11 mouse cellular contexts compared by ENCODE assay signal in the genomic region with DNA sequence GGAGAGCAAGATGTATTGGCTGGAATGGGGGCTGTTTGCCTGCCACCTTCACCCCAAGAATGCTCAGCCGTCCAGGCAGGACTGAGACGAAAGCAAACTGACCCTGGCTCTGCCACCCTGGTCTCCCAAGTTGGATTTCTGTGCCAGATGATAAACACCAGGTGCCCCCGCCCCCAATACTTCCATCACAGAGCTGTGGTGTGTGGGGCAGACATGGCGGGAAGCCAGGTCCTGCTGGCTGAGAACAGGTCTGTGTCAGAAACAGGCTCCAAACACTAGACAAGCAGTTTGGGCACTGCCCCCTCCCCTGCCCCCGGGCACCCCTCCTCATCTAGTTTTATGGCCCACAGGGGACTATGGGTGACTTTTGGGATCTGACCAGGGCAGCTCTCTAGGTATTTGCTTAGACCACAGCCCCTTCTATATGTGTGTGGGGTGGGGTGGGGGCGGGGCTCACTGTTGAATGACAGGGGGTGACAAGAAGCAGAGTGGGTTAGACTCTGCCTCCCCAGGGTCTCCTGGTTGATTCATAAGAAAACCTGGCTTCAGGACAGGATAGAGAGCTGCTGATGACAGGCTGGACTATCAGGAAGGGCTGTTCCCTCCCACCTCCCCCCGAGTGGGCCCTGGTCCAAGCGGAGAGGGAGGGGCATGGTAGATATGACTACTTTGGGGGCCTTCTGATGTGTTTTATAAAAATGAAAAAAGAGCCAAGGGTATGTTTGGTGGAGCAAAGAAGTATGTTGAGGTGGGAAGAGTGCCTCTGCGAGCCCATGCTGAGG. TPM values are rescaled to one million over a fixed set of nuclear protein-coding genes. Genes with fewer than 3 reads are reported as not detected.
DNase-seq lines count a peak whose midpoint lies in the region; ATAC-seq and TF ChIP-seq lines count a peak whose summit lies in the region.
"Had no signal": no experiment of that assay in that cellular context is flagged by ENCODE, and none has a peak within 500 bp of the region (broad histone marks: within the 10 kb centered on the region; RNA-seq: fewer than 3 reads in every experiment).

No protein-coding gene starts in this region.

- peak; percentile 9 for DNase-seq in embryonic facial prominence, embryonic 11.5 days (ENCODE audit: low spot score)
- DNase-seq in embryonic facial prominence, embryonic 10.5 days (ENCODE audit: low spot score), result no peak
- peak; percentile 28 for DNase-seq in midbrain, embryonic 14.5 days
- DNase-seq in midbrain, embryonic 11.5 days (ENCODE audit: low spot score, missing footprints), result no peak
- peak; percentile 32 for DNase-seq in limb, embryonic 14.5 days (ENCODE audit: low spot score)
- DNase-seq in spleen, postnatal 36 days (ENCODE audit: low spot score in 2 of 2), result no peak
- DNase-seq: adrenal gland, adult 8-10 months; layer of hippocampus, postnatal 36 days had no signal

- no peaks in the 10 kb centered on the region; the same call in 1 of the 2 replicates for H3K36me3 ChIP-seq in embryonic facial prominence, embryonic 11.5 days (replicated peaks; ENCODE audit: control insufficient read depth, insufficient read depth, low read depth, low read length)
- peaks cover 26% of the 10 kb centered on the region for H3K36me3 ChIP-seq in embryonic facial prominence, embryonic 10.5 days (replicated peaks)
- H3K36me3 ChIP-seq in hindbrain, embryonic 13.5 days, result peaks cover 20% of the 10 kb centered on the region
- 0 out of 2 replicates have a peak, but pooled peaks cover under 1% of the 10 kb centered on the region for H3K36me3 ChIP-seq in hindbrain, embryonic 16.5 days (ENCODE audit: control insufficient read depth, insufficient read depth, low read length)
- H3K36me3 ChIP-seq in midbrain, embryonic 14.5 days (ENCODE audit: control insufficient read depth, insufficient read depth, low read length), result 0 out of 2 replicates have a peak, but pooled peaks cover 2% of the 10 kb centered on the region
- no peaks in the 10 kb centered on the region for H3K36me3 ChIP-seq in midbrain, embryonic 11.5 days (ENCODE audit: control insufficient read depth, insufficient read depth, low read length)
- H3K36me3 ChIP-seq in limb, embryonic 14.5 days (ENCODE audit: control insufficient read depth, insufficient read depth, low read length), result peaks cover 22% of the 10 kb centered on the region

- ATAC-seq in embryonic facial prominence, embryonic 11.5 days (replicated peaks; ENCODE audit: insufficient number of reproducible peaks, low FRiP score, low TSS enrichment, low read depth), result 0 out of 2 replicates have a peak, but pooled peaks have one; percentile 7
- ATAC-seq in hindbrain, embryonic 13.5 days (ENCODE audit: low FRiP score), result no peak; the same call in 1 of the 2 replicates
- ATAC-seq in hindbrain, embryonic 16.5 days, result no peak
- peak; percentile 18; the same call in 1 of the 2 replicates for ATAC-seq in midbrain, embryonic 14.5 days (ENCODE audit: low FRiP score, low TSS enrichment)
- ATAC-seq in midbrain, embryonic 11.5 days (ENCODE audit: low FRiP score), result no peak
- peak; percentile 10; the same call in 1 of the 2 replicates for ATAC-seq in limb, embryonic 14.5 days (ENCODE audit: low FRiP score, low read depth)

- peaks cover 3% of the 10 kb centered on the region for H3K4me1 ChIP-seq in embryonic facial prominence, embryonic 11.5 days (ENCODE audit: control insufficient read depth, insufficient read depth, low read length)
- peaks cover 40% of the 10 kb centered on the region for H3K4me1 ChIP-seq in embryonic facial prominence, embryonic 10.5 days
- H3K4me1 ChIP-seq in hindbrain, embryonic 13.5 days (replicated peaks), result peaks cover 44% of the 10 kb centered on the region
- H3K4me1 ChIP-seq in hindbrain, embryonic 16.5 days (ENCODE audit: control insufficient read depth, insufficient read depth, low read depth, low read length), result peaks cover 24% of the 10 kb centered on the region
- peaks cover 23% of the 10 kb centered on the region for H3K4me1 ChIP-seq in midbrain, embryonic 14.5 days (ENCODE audit: control insufficient read depth, insufficient read depth, low read length)
- H3K4me1 ChIP-seq in midbrain, embryonic 11.5 days (ENCODE audit: control insufficient read depth, insufficient read depth, low read length), result peaks cover 16% of the 10 kb centered on the region
- peaks cover 23% of the 10 kb centered on the region for H3K4me1 ChIP-seq in limb, embryonic 14.5 days (ENCODE audit: control insufficient read depth, insufficient read depth, low read length)

- H3K27ac ChIP-seq in embryonic facial prominence, embryonic 11.5 days (replicated peaks; ENCODE audit: low read depth, low read length), result no peak overlapping the region
- no peak overlapping the region for H3K27ac ChIP-seq in embryonic facial prominence, embryonic 10.5 days (replicated peaks)
- peak overlapping the region; percentile 40; the same call in 1 of the 2 replicates for H3K27ac ChIP-seq in hindbrain, embryonic 13.5 days
- H3K27ac ChIP-seq in hindbrain, embryonic 16.5 days (ENCODE audit: low read depth, low read length), result no peak overlapping the region
- no peak overlapping the region for H3K27ac ChIP-seq in midbrain, embryonic 14.5 days (replicated peaks; ENCODE audit: low read depth, low read length)
- no peak overlapping the region for H3K27ac ChIP-seq in midbrain, embryonic 11.5 days (ENCODE audit: low read depth, low read length)
- peak overlapping the region; percentile 43; the same call in 1 of the 2 replicates for H3K27ac ChIP-seq in limb, embryonic 14.5 days (replicated peaks; ENCODE audit: low read depth, low read length)
- H3K27ac ChIP-seq: midbrain, embryonic 10.5 days had no signal

- no peak overlapping the region for H3K4me2 ChIP-seq in embryonic facial prominence, embryonic 11.5 days (ENCODE audit: low read depth, low read length)
- no peak overlapping the region for H3K4me2 ChIP-seq in hindbrain, embryonic 13.5 days
- no peak overlapping the region for H3K4me2 ChIP-seq in hindbrain, embryonic 16.5 days (ENCODE audit: low read length)
- no peak overlapping the region for H3K4me2 ChIP-seq in midbrain, embryonic 14.5 days (ENCODE audit: low read length)
- no peak overlapping the region for H3K4me2 ChIP-seq in midbrain, embryonic 11.5 days
- peak overlapping the region; percentile 73 for H3K4me2 ChIP-seq in limb, embryonic 14.5 days (replicated peaks; ENCODE audit: low read depth, low read length, severe bottlenecking)

- no peak for TF ChIP-seq POLR2A in limb, embryonic 14.5 days (IDR thresholded peaks at IDR 0.05; ENCODE audit: borderline replicate concordance, extremely low read depth, insufficient read depth, insufficient read length)

- 74% methylated on average over 9 of the region's 9 CpGs for whole genome bisulfite sequencing in embryonic facial prominence, embryonic 11.5 days
- WGBS in embryonic facial prominence, embryonic 10.5 days, result 77% methylated on average over 9 of the region's 9 CpGs
- 59% methylated on average over 9 of the region's 9 CpGs for WGBS in hindbrain, embryonic 13.5 days
- 59% methylated on average over 9 of the region's 9 CpGs for WGBS in hindbrain, embryonic 16.5 days
- WGBS in midbrain, embryonic 14.5 days, result 72% methylated on average over 9 of the region's 9 CpGs
- WGBS in midbrain, embryonic 11.5 days, result 77% methylated on average over 9 of the region's 9 CpGs
- WGBS in limb, embryonic 14.5 days, result 51% methylated on average over 9 of the region's 9 CpGs

- no peak overlapping the region for H3K4me3 ChIP-seq in embryonic facial prominence, embryonic 11.5 days (ENCODE audit: low read depth, low read length)
- no peak overlapping the region for H3K4me3 ChIP-seq in embryonic facial prominence, embryonic 10.5 days
- H3K4me3 ChIP-seq in hindbrain, embryonic 13.5 days, result no peak overlapping the region
- H3K4me3 ChIP-seq in hindbrain, embryonic 16.5 days (ENCODE audit: low read length), result no peak overlapping the region
- no peak overlapping the region for H3K4me3 ChIP-seq in midbrain, embryonic 14.5 days (replicated peaks; ENCODE audit: low read depth, low read length)
- H3K4me3 ChIP-seq in midbrain, embryonic 11.5 days (ENCODE audit: low read depth, low read length), result no peak overlapping the region
- H3K4me3 ChIP-seq in limb, embryonic 14.5 days (replicated peaks; ENCODE audit: low read length), result peak overlapping the region; percentile 59
- H3K4me3 ChIP-seq: midbrain, embryonic 10.5 days had no signal

- H3K27me3 ChIP-seq in embryonic facial prominence, embryonic 11.5 days (ENCODE audit: control insufficient read depth, insufficient read depth, low read length), result peaks cover 10% of the 10 kb centered on the region; the same call in 1 of the 2 replicates
- H3K27me3 ChIP-seq in embryonic facial prominence, embryonic 10.5 days (replicated peaks; ENCODE audit: low read depth, poor library complexity, severe bottlenecking), result peaks cover 38% of the 10 kb centered on the region
- peaks cover 35% of the 10 kb centered on the region for H3K27me3 ChIP-seq in hindbrain, embryonic 13.5 days
- peaks cover 4% of the 10 kb centered on the region; the same call in 1 of the 2 replicates for H3K27me3 ChIP-seq in hindbrain, embryonic 16.5 days (replicated peaks; ENCODE audit: control insufficient read depth, insufficient read depth, low read length)
- peaks cover 17% of the 10 kb centered on the region for H3K27me3 ChIP-seq in midbrain, embryonic 14.5 days (ENCODE audit: control insufficient read depth, insufficient read depth, low read length)
- peaks cover 11% of the 10 kb centered on the region for H3K27me3 ChIP-seq in midbrain, embryonic 11.5 days (ENCODE audit: control insufficient read depth, insufficient read depth, low read length)
- no peaks in the 10 kb centered on the region for H3K27me3 ChIP-seq in limb, embryonic 14.5 days (ENCODE audit: control insufficient read depth, insufficient read depth, low read length)

- no peak overlapping the region for H3K9ac ChIP-seq in embryonic facial prominence, embryonic 11.5 days (replicated peaks; ENCODE audit: low read length)
- no peak overlapping the region for H3K9ac ChIP-seq in hindbrain, embryonic 13.5 days
- H3K9ac ChIP-seq in hindbrain, embryonic 16.5 days (ENCODE audit: low read depth, low read length), result no peak overlapping the region
- no peak overlapping the region for H3K9ac ChIP-seq in midbrain, embryonic 14.5 days (replicated peaks; ENCODE audit: low read length)
- H3K9ac ChIP-seq in midbrain, embryonic 11.5 days (ENCODE audit: low read length), result no peak overlapping the region
- H3K9ac ChIP-seq in limb, embryonic 14.5 days (ENCODE audit: low read depth, low read length, severe bottlenecking), result no peak overlapping the region

- no peaks in the 10 kb centered on the region for H3K9me3 ChIP-seq in embryonic facial prominence, embryonic 11.5 days (replicated peaks; ENCODE audit: control insufficient read depth, low read length)
- H3K9me3 ChIP-seq in embryonic facial prominence, embryonic 10.5 days, result peaks cover 4% of the 10 kb centered on the region; the same call in 1 of the 2 replicates
- H3K9me3 ChIP-seq in hindbrain, embryonic 13.5 days, result no peaks in the 10 kb centered on the region
- H3K9me3 ChIP-seq in hindbrain, embryonic 16.5 days (ENCODE audit: control insufficient read depth, low read length), result no peaks in the 10 kb centered on the region
- H3K9me3 ChIP-seq in midbrain, embryonic 14.5 days (ENCODE audit: control insufficient read depth, low read length), result no peaks in the 10 kb centered on the region
- no peaks in the 10 kb centered on the region for H3K9me3 ChIP-seq in midbrain, embryonic 11.5 days (ENCODE audit: control insufficient read depth, low read length)
- no peaks in the 10 kb centered on the region for H3K9me3 ChIP-seq in limb, embryonic 14.5 days (ENCODE audit: control insufficient read depth, low read length)
- H3K9me3 ChIP-seq: midbrain, embryonic 10.5 days had no signal

RNA-seq across cellular contexts. Expression of gene Rflna, which starts 3.0 kb away (rescaled TPM):
- 7.2 and 10.3 TPM in 2 replicates for polyA plus RNA-seq in embryonic facial prominence, embryonic 11.5 days (2014; fragmentation: Nextera tagmentation; extraction: Ambion mirVana)
- 5.1 and 6.9 TPM in 2 replicates for polyA plus RNA-seq in embryonic facial prominence, embryonic 10.5 days (2016; fragmentation: Nextera tagmentation; extraction: Ambion mirVana)
- 5.9 and 8.3 TPM in 2 replicates for polyA plus RNA-seq in hindbrain, embryonic 13.5 days (2015; fragmentation: Nextera tagmentation; extraction: Ambion mirVana)
- polyA plus RNA-seq in hindbrain, embryonic 16.5 days (2015; fragmentation: Nextera tagmentation; extraction: Ambion mirVana), result 6.8 and 6.9 TPM in 2 replicates
- 5.7 and 5.9 TPM in 2 replicates for polyA plus RNA-seq in midbrain, embryonic 14.5 days (2014; fragmentation: Nextera tagmentation; extraction: Ambion mirVana)
- polyA plus RNA-seq in midbrain, embryonic 11.5 days (2014; fragmentation: Nextera tagmentation; extraction: Ambion mirVana), result 4.0 and 4.4 TPM in 2 replicates
- polyA plus RNA-seq in limb, embryonic 14.5 days (2012; rRNA removed), result 107 and 154 TPM in 2 replicates
- polyA plus RNA-seq in limb, embryonic 14.5 days (2014; fragmentation: Nextera tagmentation; extraction: Ambion mirVana), result 47.4 and 55.8 TPM in 2 replicates

Comparison
In these comparisons a context has a peak if more than half of its experiments do, and no peak if none do; other contexts are left out.
1. ATAC-seq: peak in embryonic facial prominence, embryonic 11.5 days (single experiment), midbrain, embryonic 14.5 days (single experiment) and limb, embryonic 14.5 days (single experiment); none in hindbrain, embryonic 13.5 days (single experiment), hindbrain, embryonic 16.5 days (single experiment) and midbrain, embryonic 11.5 days (single experiment).
2. DNase-seq: peak in embryonic facial prominence, embryonic 11.5 days (single experiment), midbrain, embryonic 14.5 days (single experiment) and limb, embryonic 14.5 days (single experiment); none in embryonic facial prominence, embryonic 10.5 days (single experiment), midbrain, embryonic 11.5 days (single experiment) and spleen, postnatal 36 days (0 of 2).
3. H3K27ac ChIP-seq: peak in hindbrain, embryonic 13.5 days (single experiment) and limb, embryonic 14.5 days (single experiment); none in embryonic facial prominence, embryonic 11.5 days (single experiment), embryonic facial prominence, embryonic 10.5 days (single experiment), hindbrain, embryonic 16.5 days (single experiment), midbrain, embryonic 14.5 days (single experiment) and midbrain, embryonic 11.5 days (single experiment).